Mouse (Mus musculus) liver, adult 2 months (tissue): Measurements from ENCODE around the gene Pcgf5.

ENCODE experiments used
- CTCF ChIP-seq: fragments of 200-500 bp; IDR thresholded peaks from 2 replicates; pipeline ENCODE4 v1.5.1; 2011; ENCODE audit warnings: low read depth, low read length, control low read depth
- POLR2A ChIP-seq: fragments of 200-500 bp; IDR thresholded peaks from 2 replicates; pipeline ENCODE4 v1.6.1; 2011; ENCODE audit warnings: low read length, control low read depth; ENCODE audit not compliant: insufficient read depth; ENCODE audit errors: extremely low read depth

DNA sequence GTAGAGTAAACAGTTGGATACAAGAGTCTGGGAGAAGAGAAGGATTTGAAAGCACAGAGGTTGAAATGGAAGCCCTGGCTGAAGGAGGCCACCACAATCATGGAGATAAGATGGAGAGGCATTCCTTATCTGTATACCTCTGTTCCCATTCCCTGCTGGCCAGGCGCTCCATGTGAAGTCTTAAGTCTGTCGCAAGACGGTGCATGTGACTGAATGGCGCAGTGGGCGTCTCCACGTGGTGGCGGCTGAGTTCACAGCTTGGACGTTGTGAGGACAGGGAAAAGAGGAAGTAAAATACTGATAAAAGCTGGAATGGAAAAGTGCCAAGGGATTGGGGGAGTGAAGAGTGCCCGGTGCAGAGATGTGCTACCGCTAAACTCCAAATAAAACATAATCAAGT is 23.4 kb downstream of the Pcgf5 start:
- TF ChIP-seq CTCF (no peak), POLR2A (no peak)
